Mouse (Mus musculus): ENCODE measurements around the gene Emilin2. TPM values are rescaled to one million over a fixed set of nuclear protein-coding genes. Genes with fewer than 3 reads are reported as not detected.
A peak's percentile ranks its signal among the peaks of the same experiment; 100 is the strongest.
"Not testable (repeated sequence)": the region's sequence is repeated elsewhere in the genome, so short reads cannot be mapped to it uniquely, and the experiment has no call there.

Emilin2 gene
- 2.6 and 2.7 TPM in 2 replicates for polyA plus RNA-seq (2015; fragmentation: Nextera tagmentation; extraction: Ambion mirVana)

- no peaks in the 10 kb centered on the region for H3K36me3 ChIP-seq
- H3K4me3 ChIP-seq (replicated peaks) = peak within 1 kb of the TSS; percentile 50
- ATAC-seq = 0 out of 2 replicates have a peak, but pooled peaks have one; percentile 34
- peaks cover 24% of the 10 kb centered on the region for H3K27me3 ChIP-seq (replicated peaks)
- peaks cover 11% of the 10 kb centered on the region for H3K4me1 ChIP-seq (replicated peaks)
- peak within 1 kb of the TSS; percentile 100 for H3K4me2 ChIP-seq (replicated peaks)
- H3K27ac ChIP-seq = no peak within 1 kb of the TSS
- H3K9me3 ChIP-seq = no peaks in the 10 kb centered on the region
- 9% methylated on average over 20 of the region's 20 CpGs for WGBS
- H3K9ac ChIP-seq = peak within 1 kb of the TSS; percentile 28
Measured at GRCm38 (mm10) chr17:71311340-71312171, at the start of gene Emilin2. TSS of gene Emilin2 (minus strand) at chr17:71311978.

GRCm38 (mm10) chr17:71355526-71355925 is 43.7 kb upstream of the Emilin2 start:
- Histone ChIP-seq H3K27ac (no peak overlapping the region), H3K9ac (no peak overlapping the region), H3K4me2 (replicated peaks) (no peak overlapping the region), H3K27me3 (replicated peaks) (no peaks in the 10 kb centered on the region), H3K36me3 (peaks cover 20% of the 10 kb centered on the region; the same call in 1 of the 2 replicates), H3K9me3 (no peaks in the 10 kb centered on the region), H3K4me1 (replicated peaks) (no peaks in the 10 kb centered on the region), H3K4me3 (replicated peaks) (no peak overlapping the region)
- no peak for ATAC-seq
- 61% methylated on average over 3 of the region's 3 CpGs for WGBS

GRCm38 (mm10) chr17:71354205-71354604 is 42.4 kb upstream of the Emilin2 start:
- 94% methylated on average over 11 of the region's 11 CpGs for WGBS
- peaks cover 9% of the 10 kb centered on the region; the same call in 1 of the 2 replicates for H3K36me3 ChIP-seq

GRCm38 (mm10) chr17:71348188-71348587 is 36.4 kb upstream of the Emilin2 start:
- no peak overlapping the region for H3K4me3 ChIP-seq (replicated peaks)
- H3K36me3 ChIP-seq = peaks cover 11% of the 10 kb centered on the region; the same call in 1 of the 2 replicates
- ATAC-seq = no peak

More at GRCm38 (mm10) chr17:71354205-71354604, 42.4 kb upstream of the Emilin2 start:
- no peaks in the 10 kb centered on the region for H3K9me3 ChIP-seq
- ATAC-seq = no peak
- H3K4me3 ChIP-seq (replicated peaks) = no peak overlapping the region
- no peaks in the 10 kb centered on the region for H3K27me3 ChIP-seq (replicated peaks)
- H3K4me2 ChIP-seq (replicated peaks) = no peak overlapping the region
- H3K27ac ChIP-seq = no peak overlapping the region
- no peak overlapping the region for H3K9ac ChIP-seq
- no peaks in the 10 kb centered on the region for H3K4me1 ChIP-seq (replicated peaks)

GRCm38 (mm10) chr17:71342006-71342405 is 30.2 kb upstream of the Emilin2 start:
- no peaks in the 10 kb centered on the region for H3K27me3 ChIP-seq (replicated peaks)
- no peaks in the 10 kb centered on the region for H3K4me1 ChIP-seq (replicated peaks)
- H3K9me3 ChIP-seq = no peaks in the 10 kb centered on the region
- no peak overlapping the region for H3K9ac ChIP-seq
- no peak for ATAC-seq
- peaks cover 7% of the 10 kb centered on the region; the same call in 1 of the 2 replicates for H3K36me3 ChIP-seq
- H3K4me2 ChIP-seq (replicated peaks) = no peak overlapping the region
- 88% methylated on average over 3 of the region's 3 CpGs for WGBS
- H3K4me3 ChIP-seq (replicated peaks) = no peak overlapping the region
- no peak overlapping the region for H3K27ac ChIP-seq

More at GRCm38 (mm10) chr17:71348188-71348587, 36.4 kb upstream of the Emilin2 start:
- 90% methylated on average over 3 of the region's 3 CpGs for WGBS
- H3K9ac ChIP-seq = no peak overlapping the region
- H3K9me3 ChIP-seq = no peaks in the 10 kb centered on the region
- H3K4me2 ChIP-seq (replicated peaks) = no peak overlapping the region
- no peaks in the 10 kb centered on the region for H3K4me1 ChIP-seq (replicated peaks)
- no peak overlapping the region for H3K27ac ChIP-seq
- no peaks in the 10 kb centered on the region for H3K27me3 ChIP-seq (replicated peaks)

GRCm38 (mm10) chr17:71338627-71339026 is 26.8 kb upstream of the Emilin2 start:
- no peaks in the 10 kb centered on the region for H3K4me1 ChIP-seq (replicated peaks)
- H3K4me2 ChIP-seq (replicated peaks) = no peak overlapping the region
- H3K27ac ChIP-seq = no peak overlapping the region
- H3K36me3 ChIP-seq = peaks cover 5% of the 10 kb centered on the region; the same call in 1 of the 2 replicates
- no peak overlapping the region for H3K4me3 ChIP-seq (replicated peaks)
- no peaks in the 10 kb centered on the region for H3K27me3 ChIP-seq (replicated peaks)
- WGBS = 94% methylated on average over 6 of the region's 6 CpGs
- no peak overlapping the region for H3K9ac ChIP-seq
- ATAC-seq = no peak
- H3K9me3 ChIP-seq = no peaks in the 10 kb centered on the region

- WGBS = 89% methylated on average over 9 of the region's 9 CpGs
- H3K4me1 ChIP-seq (replicated peaks) = no peaks in the 10 kb centered on the region
- H3K9ac ChIP-seq = no peak overlapping the region
- H3K4me2 ChIP-seq (replicated peaks) = no peak overlapping the region
- ATAC-seq = no peak
- H3K9me3 ChIP-seq = no peaks in the 10 kb centered on the region
- no peaks in the 10 kb centered on the region for H3K27me3 ChIP-seq (replicated peaks)
- H3K36me3 ChIP-seq = no peaks in the 10 kb centered on the region
- H3K4me3 ChIP-seq (replicated peaks) = no peak overlapping the region
- H3K27ac ChIP-seq = no peak overlapping the region
Measured at GRCm38 (mm10) chr17:71337546-71337945, 25.8 kb upstream of the Emilin2 start.

- Histone ChIP-seq H3K4me1 (replicated peaks) (no peaks in the 10 kb centered on the region), H3K4me2 (replicated peaks) (no peak overlapping the region), H3K36me3 (no peaks in the 10 kb centered on the region), H3K27me3 (replicated peaks) (no peaks in the 10 kb centered on the region), H3K4me3 (replicated peaks) (no peak overlapping the region), H3K9me3 (no peaks in the 10 kb centered on the region), H3K9ac (no peak overlapping the region), H3K27ac (no peak overlapping the region)
- 44% methylated on average over 8 of the region's 8 CpGs for WGBS
- ATAC-seq = no peak
Measured at GRCm38 (mm10) chr17:71336421-71336820, 24.6 kb upstream of the Emilin2 start.

GRCm38 (mm10) chr17:71332298-71332697 is 20.5 kb upstream of the Emilin2 start:
- no peak for ATAC-seq
- Histone ChIP-seq H3K4me3 (replicated peaks) (no peak overlapping the region), H3K36me3 (no peaks in the 10 kb centered on the region), H3K9me3 (no peaks in the 10 kb centered on the region), H3K9ac (no peak overlapping the region), H3K27me3 (replicated peaks) (no peaks in the 10 kb centered on the region), H3K4me1 (replicated peaks) (no peaks in the 10 kb centered on the region), H3K4me2 (replicated peaks) (no peak overlapping the region), H3K27ac (no peak overlapping the region)
- WGBS = 53% methylated on average over 15 of the region's 15 CpGs

GRCm38 (mm10) chr17:71320731-71321130 is 9.0 kb upstream of the Emilin2 start:
- ATAC-seq; H3K9ac ChIP-seq; H3K27ac ChIP-seq; H3K4me2 ChIP-seq (replicated peaks); H3K9me3 ChIP-seq; H3K36me3 ChIP-seq; H3K27me3 ChIP-seq (replicated peaks); H3K4me3 ChIP-seq (replicated peaks); H3K4me1 ChIP-seq (replicated peaks): not testable (repeated sequence)
- WGBS = 86% methylated on average over 8 of the region's 8 CpGs

- no peaks in the 10 kb centered on the region for H3K36me3 ChIP-seq
- H3K4me3 ChIP-seq (replicated peaks) = no peak overlapping the region
Measured at GRCm38 (mm10) chr17:71319361-71319760, 7.6 kb upstream of the Emilin2 start.

GRCm38 (mm10) chr17:71317571-71317970 is 5.8 kb upstream of the Emilin2 start:
- no peak overlapping the region for H3K4me2 ChIP-seq (replicated peaks)
- H3K27ac ChIP-seq = no peak overlapping the region
- no peak overlapping the region for H3K4me3 ChIP-seq (replicated peaks)
- H3K9me3 ChIP-seq = no peaks in the 10 kb centered on the region
- no peaks in the 10 kb centered on the region for H3K4me1 ChIP-seq (replicated peaks)
- no peak for ATAC-seq
- no peaks in the 10 kb centered on the region for H3K36me3 ChIP-seq
- WGBS = 91% methylated on average over 4 of the region's 4 CpGs
- no peaks in the 10 kb centered on the region for H3K27me3 ChIP-seq (replicated peaks)
- H3K9ac ChIP-seq = no peak overlapping the region

More at GRCm38 (mm10) chr17:71319361-71319760, 7.6 kb upstream of the Emilin2 start:
- Histone ChIP-seq H3K9ac (no peak overlapping the region), H3K27ac (no peak overlapping the region), H3K9me3 (no peaks in the 10 kb centered on the region), H3K27me3 (replicated peaks) (no peaks in the 10 kb centered on the region), H3K4me1 (replicated peaks) (no peaks in the 10 kb centered on the region), H3K4me2 (replicated peaks) (no peak overlapping the region)
- WGBS = 90% methylated on average over 3 of the region's 3 CpGs
- no peak for ATAC-seq

GRCm38 (mm10) chr17:71314315-71314714 is 2.5 kb upstream of the Emilin2 start:
- ATAC-seq = no peak
- no peaks in the 10 kb centered on the region for H3K9me3 ChIP-seq
- H3K4me2 ChIP-seq (replicated peaks) = no peak overlapping the region
- 73% methylated on average over 4 of the region's 4 CpGs for WGBS
- no peaks in the 10 kb centered on the region for H3K36me3 ChIP-seq
- H3K9ac ChIP-seq = no peak overlapping the region
- H3K4me3 ChIP-seq (replicated peaks) = no peak overlapping the region
- H3K27me3 ChIP-seq (replicated peaks) = peaks cover 18% of the 10 kb centered on the region
- peaks cover 11% of the 10 kb centered on the region for H3K4me1 ChIP-seq (replicated peaks)
- no peak overlapping the region for H3K27ac ChIP-seq
